Mouse (Mus musculus): ENCODE data around the gene Coro1c. TPM values are rescaled to one million over a fixed set of nuclear protein-coding genes. Genes with fewer than 3 reads are reported as not detected.

Coro1c gene
- polyA plus RNA-seq, 1 experiment from 2014 or later, result 175 TPM

DNA sequence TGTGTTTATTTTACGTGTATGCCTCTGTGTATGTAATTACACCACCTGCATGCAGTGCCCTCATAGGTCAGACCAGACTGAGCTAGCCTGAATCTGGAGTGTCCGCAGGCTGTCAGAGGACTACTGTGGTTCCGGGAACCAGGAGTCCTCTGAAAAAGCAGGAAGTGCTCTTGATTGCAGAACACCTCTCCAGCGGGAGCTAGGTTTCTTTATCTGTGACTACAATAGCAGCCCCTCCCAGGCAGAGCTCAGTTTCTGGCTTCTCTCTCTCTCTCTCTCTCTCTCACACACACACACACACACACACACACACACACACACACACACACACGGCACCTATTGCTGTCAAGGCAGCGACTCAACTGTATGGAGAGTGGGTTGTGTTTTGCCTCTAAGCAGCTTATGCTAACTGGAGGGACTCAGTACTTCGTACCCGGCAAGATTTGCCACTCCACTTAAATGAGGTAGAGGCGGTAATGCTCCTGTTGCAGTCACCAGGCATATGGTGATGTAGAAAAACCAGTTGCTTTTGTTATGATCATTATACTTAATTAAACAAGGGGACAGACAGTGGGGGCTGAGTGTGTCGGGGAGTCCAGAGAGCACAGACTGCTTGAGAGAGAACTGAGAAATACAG, 1.6 kb upstream of the Coro1c start:
- 23% methylated on average over 10 of the region's 10 CpGs for WGBS
- peak; percentile 16 for ATAC-seq

GRCm38 (mm10) chr5:113907786-113908567, 581 bp downstream of the Coro1c start:
- H3K27ac ChIP-seq (ENCODE audit: low read length), result peak overlapping the region; percentile 99
- H3K4me2 ChIP-seq (ENCODE audit: low read depth, low read length), result peak overlapping the region; percentile 67
- peak overlapping the region; percentile 92 for H3K4me3 ChIP-seq (ENCODE audit: low read length)
- H3K4me1 ChIP-seq (ENCODE audit: control insufficient read depth, insufficient read depth, low read length), result peaks cover 39% of the 10 kb centered on the region
- H3K9ac ChIP-seq (ENCODE audit: low read depth, low read length), result peak overlapping the region; percentile 99
- under 1% methylated on average over 69 of the region's 69 CpGs for WGBS
- no peaks in the 10 kb centered on the region for H3K9me3 ChIP-seq (ENCODE audit: control insufficient read depth, low read length)
- peak; percentile 57 for ATAC-seq
- no peaks in the 10 kb centered on the region for H3K27me3 ChIP-seq (replicated peaks; ENCODE audit: control insufficient read depth, insufficient read depth, low read length)
- no peaks in the 10 kb centered on the region for H3K36me3 ChIP-seq (ENCODE audit: control insufficient read depth, insufficient read depth, low read length)

More for the DNA sequence above, 1.6 kb upstream of the Coro1c start:
- peak overlapping the region; percentile 41 for H3K4me2 ChIP-seq (ENCODE audit: low read depth, low read length)
- H3K36me3 ChIP-seq (ENCODE audit: control insufficient read depth, insufficient read depth, low read length), result no peaks in the 10 kb centered on the region
- H3K27ac ChIP-seq (ENCODE audit: low read length), result peak overlapping the region; percentile 92
- H3K9ac ChIP-seq (ENCODE audit: low read depth, low read length), result peak overlapping the region; percentile 44
- H3K27me3 ChIP-seq (replicated peaks; ENCODE audit: control insufficient read depth, insufficient read depth, low read length), result no peaks in the 10 kb centered on the region
- no peaks in the 10 kb centered on the region for H3K9me3 ChIP-seq (ENCODE audit: control insufficient read depth, low read length)
- H3K4me1 ChIP-seq (ENCODE audit: control insufficient read depth, insufficient read depth, low read length), result peaks cover 24% of the 10 kb centered on the region
- no peak overlapping the region for H3K4me3 ChIP-seq (ENCODE audit: low read length)

- peaks cover 45% of the 10 kb centered on the region for H3K4me1 ChIP-seq (ENCODE audit: control insufficient read depth, insufficient read depth, low read length)
- H3K4me2 ChIP-seq (ENCODE audit: low read depth, low read length), result peak overlapping the region; percentile 67
- H3K9me3 ChIP-seq (ENCODE audit: control insufficient read depth, low read length), result no peaks in the 10 kb centered on the region
- 7% methylated on average over 17 of the region's 17 CpGs for WGBS
- H3K9ac ChIP-seq (ENCODE audit: low read depth, low read length), result peak overlapping the region; percentile 99
- no peaks in the 10 kb centered on the region for H3K27me3 ChIP-seq (replicated peaks; ENCODE audit: control insufficient read depth, insufficient read depth, low read length)
- H3K36me3 ChIP-seq (ENCODE audit: control insufficient read depth, insufficient read depth, low read length), result no peaks in the 10 kb centered on the region
- H3K27ac ChIP-seq (ENCODE audit: low read length), result peak overlapping the region; percentile 99
- ATAC-seq, result no peak
- H3K4me3 ChIP-seq (ENCODE audit: low read length), result peak overlapping the region; percentile 92
Observed at GRCm38 (mm10) chr5:113906958-113907735, 1.4 kb downstream of the Coro1c start.

DNA sequence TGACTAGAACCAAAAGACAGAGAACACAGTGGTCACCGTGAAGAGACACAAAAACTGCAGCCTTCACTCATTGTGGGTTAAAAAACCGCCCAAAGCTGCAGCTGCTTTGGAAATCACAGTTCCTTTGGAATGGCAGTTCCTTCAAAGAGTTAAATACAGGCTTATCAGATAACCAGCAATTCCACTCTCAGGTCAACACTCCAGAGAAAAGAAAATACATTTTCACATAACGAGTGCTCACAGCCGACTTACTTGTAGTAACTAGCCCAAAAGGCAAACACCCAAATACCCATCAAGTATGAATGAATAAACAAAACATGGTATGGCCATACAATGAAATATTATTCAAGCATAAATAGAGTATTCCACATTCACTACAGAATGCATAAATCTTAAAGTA, 3.6 kb downstream of the Coro1c start:
- H3K4me1 ChIP-seq (ENCODE audit: control insufficient read depth, insufficient read depth, low read length), result peaks cover 52% of the 10 kb centered on the region
- peak overlapping the region; percentile 67; the same call in 1 of the 2 replicates for H3K4me2 ChIP-seq (ENCODE audit: low read depth, low read length)
- no peak overlapping the region for H3K4me3 ChIP-seq (ENCODE audit: low read length)
- 35% methylated on average over 4 of the region's 4 CpGs for WGBS
- no peaks in the 10 kb centered on the region for H3K9me3 ChIP-seq (ENCODE audit: control insufficient read depth, low read length)
- H3K36me3 ChIP-seq (ENCODE audit: control insufficient read depth, insufficient read depth, low read length), result no peaks in the 10 kb centered on the region
- no peak overlapping the region for H3K27ac ChIP-seq (ENCODE audit: low read length)
- no peak overlapping the region for H3K9ac ChIP-seq (ENCODE audit: low read depth, low read length)
- no peaks in the 10 kb centered on the region for H3K27me3 ChIP-seq (replicated peaks; ENCODE audit: control insufficient read depth, insufficient read depth, low read length)
- no peak for ATAC-seq

DNA sequence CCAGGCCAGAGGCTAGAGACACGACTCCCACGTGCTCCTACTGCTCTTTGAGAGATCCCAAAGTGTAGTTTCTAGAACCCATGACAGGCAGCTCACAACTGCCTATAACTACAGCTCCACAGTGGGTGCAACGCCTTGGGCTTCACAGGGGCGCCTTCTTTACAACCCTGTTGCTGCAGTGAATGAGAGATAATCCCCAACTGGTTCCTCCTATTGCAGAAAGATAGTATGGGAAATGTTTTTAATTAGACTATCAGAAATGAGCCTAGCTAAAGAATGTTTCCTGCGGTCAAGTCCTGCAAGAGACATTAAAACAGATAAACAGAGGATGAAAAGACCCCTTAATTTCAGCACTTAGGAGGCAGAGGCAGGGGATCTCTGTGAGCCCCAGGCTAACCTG, 5.6 kb downstream of the Coro1c start:
- Histone ChIP-seq H3K4me3 (ENCODE audit: low read length) (no peak overlapping the region), H3K4me1 (ENCODE audit: control insufficient read depth, insufficient read depth, low read length) (peaks cover 54% of the 10 kb centered on the region), H3K9me3 (ENCODE audit: control insufficient read depth, low read length) (no peaks in the 10 kb centered on the region), H3K27me3 (replicated peaks; ENCODE audit: control insufficient read depth, insufficient read depth, low read length) (no peaks in the 10 kb centered on the region), H3K36me3 (ENCODE audit: control insufficient read depth, insufficient read depth, low read length) (no peaks in the 10 kb centered on the region), H3K27ac (ENCODE audit: low read length) (no peak overlapping the region), H3K9ac (ENCODE audit: low read depth, low read length) (no peak overlapping the region), H3K4me2 (ENCODE audit: low read depth, low read length) (no peak overlapping the region)
- ATAC-seq, result no peak
- 63% methylated on average over 5 of the region's 5 CpGs for WGBS

- Histone ChIP-seq H3K9ac (ENCODE audit: low read depth, low read length) (peak overlapping the region; percentile 45), H3K4me2 (ENCODE audit: low read depth, low read length) (no peak overlapping the region), H3K4me1 (ENCODE audit: control insufficient read depth, insufficient read depth, low read length) (peaks cover 62% of the 10 kb centered on the region), H3K27me3 (replicated peaks; ENCODE audit: control insufficient read depth, insufficient read depth, low read length) (no peaks in the 10 kb centered on the region), H3K36me3 (ENCODE audit: control insufficient read depth, insufficient read depth, low read length) (no peaks in the 10 kb centered on the region), H3K27ac (ENCODE audit: low read length) (peak overlapping the region; percentile 10), H3K4me3 (ENCODE audit: low read length) (no peak overlapping the region), H3K9me3 (ENCODE audit: control insufficient read depth, low read length) (no peaks in the 10 kb centered on the region)
- 56% methylated on average over 6 of the region's 6 CpGs for WGBS
- ATAC-seq, result peak; percentile 50; the same call in 1 of the 2 replicates
Observed at GRCm38 (mm10) chr5:113902017-113902416, 6.5 kb downstream of the Coro1c start.

DNA sequence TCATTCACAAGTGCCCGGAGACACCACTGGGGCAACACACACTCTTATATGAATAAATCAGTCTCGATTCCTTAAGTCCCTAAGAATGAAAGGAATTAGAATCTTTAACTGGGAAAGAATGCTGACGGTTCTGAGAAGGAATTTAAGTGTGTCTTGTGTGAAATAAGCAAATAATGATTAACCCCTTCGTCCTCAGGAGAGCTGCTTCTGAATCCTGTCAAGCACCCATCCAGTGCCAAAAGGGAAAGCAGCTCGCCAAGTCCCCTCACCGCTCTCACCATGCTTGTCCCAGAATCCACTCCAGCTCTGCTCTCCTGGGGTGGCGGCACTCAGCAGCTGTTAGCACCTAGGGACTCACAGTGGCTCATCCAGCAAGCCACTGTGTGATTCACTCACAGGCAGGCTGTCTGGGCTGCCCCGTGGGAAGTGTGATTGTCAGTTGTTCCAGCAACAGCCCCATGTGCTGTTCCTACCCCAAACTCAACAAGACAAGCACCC, 7.4 kb downstream of the Coro1c start:
- Histone ChIP-seq H3K27ac (ENCODE audit: low read length) (peak overlapping the region; percentile 56; the same call in 1 of the 2 replicates), H3K4me3 (ENCODE audit: low read length) (no peak overlapping the region), H3K9ac (ENCODE audit: low read depth, low read length) (peak overlapping the region; percentile 54), H3K27me3 (replicated peaks; ENCODE audit: control insufficient read depth, insufficient read depth, low read length) (no peaks in the 10 kb centered on the region), H3K9me3 (ENCODE audit: control insufficient read depth, low read length) (no peaks in the 10 kb centered on the region), H3K4me2 (ENCODE audit: low read depth, low read length) (no peak overlapping the region), H3K36me3 (ENCODE audit: control insufficient read depth, insufficient read depth, low read length) (no peaks in the 10 kb centered on the region), H3K4me1 (ENCODE audit: control insufficient read depth, insufficient read depth, low read length) (peaks cover 57% of the 10 kb centered on the region)
- ATAC-seq, result no peak
- WGBS, result 28% methylated on average over 8 of the region's 8 CpGs

- Histone ChIP-seq H3K27ac (ENCODE audit: low read length) (no peak overlapping the region), H3K4me3 (ENCODE audit: low read length) (no peak overlapping the region), H3K9me3 (ENCODE audit: control insufficient read depth, low read length) (no peaks in the 10 kb centered on the region), H3K36me3 (ENCODE audit: control insufficient read depth, insufficient read depth, low read length) (no peaks in the 10 kb centered on the region), H3K27me3 (replicated peaks; ENCODE audit: control insufficient read depth, insufficient read depth, low read length) (no peaks in the 10 kb centered on the region), H3K9ac (ENCODE audit: low read depth, low read length) (no peak overlapping the region), H3K4me2 (ENCODE audit: low read depth, low read length) (no peak overlapping the region), H3K4me1 (ENCODE audit: control insufficient read depth, insufficient read depth, low read length) (peaks cover 49% of the 10 kb centered on the region)
- 86% methylated on average over 12 of the region's 12 CpGs for WGBS
- no peak for ATAC-seq
Observed at GRCm38 (mm10) chr5:113899543-113899942, 9.0 kb downstream of the Coro1c start.

DNA sequence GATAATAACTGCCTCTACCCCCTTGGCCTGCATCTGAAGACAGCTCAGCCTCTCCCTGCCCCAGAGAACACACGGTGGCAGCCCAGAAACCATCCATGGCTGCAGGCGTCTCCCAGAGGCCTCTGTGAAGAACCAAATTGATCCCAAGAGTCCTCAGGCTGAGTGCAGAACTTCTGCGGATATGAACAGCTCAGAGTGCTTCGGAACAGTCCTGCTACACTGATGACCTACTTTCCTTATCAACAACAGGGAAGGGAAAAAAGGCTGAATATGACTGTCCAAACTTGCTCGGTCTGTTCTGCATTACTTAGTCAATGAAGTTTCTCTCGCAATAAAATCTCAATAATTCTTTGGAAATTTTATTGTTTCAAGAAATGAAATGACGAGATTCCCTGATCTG, 16.6 kb downstream of the Coro1c start:
- Histone ChIP-seq H3K9me3 (ENCODE audit: control insufficient read depth, low read length) (no peaks in the 10 kb centered on the region), H3K4me1 (ENCODE audit: control insufficient read depth, insufficient read depth, low read length) (peaks cover 49% of the 10 kb centered on the region), H3K9ac (ENCODE audit: low read depth, low read length) (no peak overlapping the region), H3K4me3 (ENCODE audit: low read length) (no peak overlapping the region), H3K36me3 (ENCODE audit: control insufficient read depth, insufficient read depth, low read length) (no peaks in the 10 kb centered on the region), H3K4me2 (ENCODE audit: low read depth, low read length) (no peak overlapping the region), H3K27ac (ENCODE audit: low read length) (no peak overlapping the region), H3K27me3 (replicated peaks; ENCODE audit: control insufficient read depth, insufficient read depth, low read length) (no peaks in the 10 kb centered on the region)
- no peak for ATAC-seq
- 68% methylated on average over 7 of the region's 7 CpGs for WGBS

All from intestine, embryonic 16.5 days (tissue).